Mouse (Mus musculus) thymus, postnatal 36 days (tissue): ENCODE data around the gene Hyal3.
A peak's percentile ranks its signal among the peaks of the same experiment; 100 is the strongest.

Experiments
- DNase-seq, 2 experiments: peaks; one replicate each; pipeline ENCODE4 v3.0.0; 2022; ENCODE audit warnings: mixed read lengths in 2 of 2

Hyal3 gene

DNA sequence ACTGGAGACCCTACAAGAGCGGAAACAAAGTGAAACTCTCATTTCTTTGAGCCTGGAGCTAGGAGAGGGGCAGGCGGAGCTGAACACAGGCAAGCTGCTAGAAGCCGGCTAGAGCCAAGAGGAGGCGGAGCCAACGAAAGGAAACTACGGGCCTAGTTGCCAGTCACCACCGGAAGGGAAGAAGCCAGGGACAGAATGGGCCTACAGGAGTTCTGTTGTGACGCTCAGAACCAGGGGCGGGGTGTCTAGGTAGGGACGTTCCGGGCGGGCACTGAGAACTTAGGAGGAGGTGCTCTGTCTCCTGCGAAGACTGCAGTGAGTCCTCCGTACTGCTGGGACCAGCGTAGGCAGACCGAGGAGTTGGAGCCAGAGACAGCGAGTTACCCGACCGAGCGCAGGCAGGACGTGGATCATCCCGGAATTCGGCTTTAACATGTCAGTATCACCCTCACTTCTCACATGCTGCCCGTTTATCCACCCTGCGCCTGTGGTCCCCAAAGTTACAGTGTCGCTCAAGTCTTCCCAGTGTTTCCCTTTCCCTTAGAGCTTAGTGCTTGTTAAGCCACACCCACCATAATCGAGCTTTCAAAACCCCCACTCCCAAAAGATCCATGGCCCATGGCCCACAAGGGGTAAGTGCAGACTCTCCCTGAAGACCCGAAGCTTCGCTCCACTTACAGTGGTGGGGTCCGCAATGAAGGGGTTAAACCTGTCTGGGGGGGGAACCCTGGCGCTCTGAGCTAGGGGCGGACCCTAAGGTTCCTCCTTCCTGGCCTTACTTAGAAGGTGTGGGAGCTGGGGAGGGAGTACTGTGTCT is at the start of gene Hyal3:
Gene Hyal3, plus strand, starts transcription at position 318 of the 817 bp plus-strand sequence.
- DNase-seq, result peak; percentile 83 to 88

DNA sequence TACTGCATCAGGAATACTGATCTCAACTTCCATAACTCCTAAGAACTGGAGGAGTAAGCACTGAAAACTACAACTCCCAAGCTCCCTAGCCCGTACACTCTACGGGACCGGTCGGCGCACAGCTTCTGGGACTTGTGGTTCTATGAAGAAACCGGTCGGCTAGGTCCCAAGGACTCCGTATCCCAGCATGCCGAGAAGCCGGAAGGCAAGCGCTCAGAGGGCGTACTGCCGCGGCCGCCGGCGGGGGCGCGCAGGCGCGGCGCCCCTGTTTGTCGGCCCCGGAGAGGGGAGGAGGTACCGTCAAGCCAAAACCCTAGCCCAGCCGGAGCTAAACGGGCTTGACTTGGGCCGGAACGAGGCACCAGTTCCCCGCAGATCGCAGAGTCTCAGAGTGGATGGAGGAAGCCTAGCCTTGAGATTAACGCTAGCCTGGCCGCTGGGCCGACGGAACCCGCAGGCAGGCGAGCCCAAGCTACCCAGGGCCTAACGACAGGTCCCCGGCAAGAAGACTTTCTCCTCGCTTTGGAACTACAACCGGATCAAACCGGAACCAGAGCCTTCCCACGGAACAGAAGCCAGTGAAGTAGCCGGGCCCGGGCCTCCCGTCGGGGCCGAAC is 46.7 kb upstream of the Hyal3 start, which contains the start of gene Tmem115:
Gene Tmem115, plus strand, starts transcription at position 155 of the 617 bp plus-strand sequence.
- DNase-seq, result peak; percentile 86 to 93

DNA sequence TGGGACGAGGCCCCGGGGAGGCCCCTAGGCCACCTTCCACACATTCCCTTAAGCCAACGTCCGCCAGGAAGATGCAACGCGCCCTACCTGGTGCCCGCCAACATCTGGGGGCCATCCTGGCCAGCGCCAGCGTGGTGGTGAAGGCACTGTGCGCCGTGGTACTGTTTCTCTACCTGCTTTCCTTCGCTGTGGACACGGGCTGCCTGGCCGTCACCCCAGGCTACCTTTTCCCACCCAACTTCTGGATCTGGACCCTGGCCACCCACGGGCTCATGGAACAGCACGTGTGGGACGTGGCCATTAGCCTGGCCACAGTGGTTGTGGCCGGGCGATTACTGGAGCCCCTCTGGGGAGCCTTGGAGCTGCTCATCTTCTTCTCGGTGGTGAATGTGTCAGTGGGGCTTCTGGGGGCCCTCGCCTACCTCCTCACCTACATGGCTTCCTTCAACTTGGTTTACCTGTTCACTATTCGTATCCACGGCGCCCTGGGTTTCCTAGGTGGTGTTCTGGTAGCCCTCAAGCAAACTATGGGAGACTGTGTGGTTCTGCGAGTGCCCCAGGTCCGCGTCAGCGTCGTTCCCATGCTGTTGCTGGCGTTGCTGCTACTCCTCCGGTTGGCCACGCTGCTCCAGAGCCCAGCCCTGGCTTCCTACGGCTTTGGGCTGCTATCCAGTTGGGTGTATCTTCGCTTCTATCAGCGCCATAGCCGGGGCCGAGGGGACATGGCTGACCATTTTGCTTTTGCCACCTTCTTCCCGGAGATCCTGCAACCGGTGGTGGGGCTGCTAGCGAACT is 46.0 kb upstream of the Hyal3 start:
- DNase-seq, result peak; percentile 30 to 39

DNA sequence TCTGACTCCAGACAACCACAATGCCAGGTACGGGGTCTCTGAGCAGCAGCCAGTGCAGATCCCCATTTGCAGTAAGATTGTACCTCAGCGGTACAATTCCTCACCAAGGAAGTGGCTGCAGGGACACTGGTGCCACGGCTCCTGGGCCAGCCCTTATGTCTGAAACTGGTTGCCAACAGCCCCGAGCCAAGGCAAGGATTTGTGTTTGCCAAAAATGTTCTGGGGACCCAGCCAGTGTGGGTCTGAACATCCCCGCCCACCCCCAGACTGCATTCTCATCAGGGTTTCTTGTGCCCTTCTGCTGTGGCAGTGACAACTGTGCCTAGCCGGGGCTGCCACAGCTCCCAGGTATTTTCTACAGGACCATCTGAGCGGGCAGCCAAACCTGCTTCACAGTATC is 42.4 kb upstream of the Hyal3 start:
- no peak for DNase-seq

DNA sequence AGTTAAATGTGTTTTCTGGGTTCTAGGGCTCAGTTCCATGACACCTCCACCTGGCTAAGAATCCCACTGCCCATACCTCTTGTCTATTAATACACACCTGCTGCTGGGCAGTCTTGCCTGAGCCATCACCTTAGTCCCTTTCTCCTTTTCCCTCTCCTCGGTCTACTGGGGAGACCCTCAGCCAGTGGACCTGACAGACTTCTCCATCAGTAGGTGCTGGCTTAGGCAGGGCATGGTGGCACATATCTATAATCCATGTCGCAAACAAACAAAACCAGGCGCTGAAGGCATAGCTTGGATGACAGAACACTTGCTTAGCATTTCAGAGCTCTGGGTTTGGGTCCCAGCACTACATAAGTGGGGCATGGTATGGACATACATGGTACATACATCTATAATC is 41.9 kb upstream of the Hyal3 start:
- no peak for DNase-seq

DNA sequence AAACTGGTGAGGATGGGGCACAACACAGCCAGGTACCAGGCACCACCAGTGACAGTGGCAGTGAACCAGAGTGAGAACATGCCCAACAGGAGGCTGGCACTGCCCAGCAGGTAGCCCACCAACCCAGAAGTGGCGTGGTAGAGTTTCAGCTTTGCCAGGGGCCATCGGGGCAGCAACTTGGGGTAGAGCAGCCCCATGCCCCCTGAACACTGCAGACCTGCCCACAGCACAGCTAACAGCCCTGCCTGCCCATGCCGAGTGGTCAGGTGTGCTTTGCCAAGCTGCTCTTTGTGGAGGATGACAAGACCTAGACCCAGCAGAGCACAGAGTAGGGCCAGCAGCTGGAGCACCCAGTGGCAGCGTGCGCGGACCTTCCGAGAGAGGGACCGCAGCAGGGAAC is 40.7 kb upstream of the Hyal3 start:
- DNase-seq, result no peak

DNA sequence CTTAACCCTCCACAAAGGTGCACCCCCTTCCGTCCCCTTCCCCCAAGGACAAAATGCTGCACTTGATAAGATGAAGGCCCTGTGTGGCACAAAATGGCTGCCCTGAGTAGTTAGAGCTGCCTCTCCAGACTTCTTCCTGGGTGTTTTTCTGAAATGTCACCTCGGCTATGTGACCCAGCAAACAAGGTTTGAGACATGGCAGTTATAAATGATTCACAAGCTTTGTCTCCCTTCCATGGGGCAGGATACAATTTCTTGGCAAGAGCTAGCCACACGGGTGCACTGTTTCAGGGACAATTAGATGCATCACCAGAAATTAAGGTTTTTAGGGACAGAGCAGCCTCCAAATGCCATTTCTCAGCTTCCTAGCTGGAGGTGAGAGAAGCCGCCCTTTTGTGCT is 40.2 kb upstream of the Hyal3 start:
- no peak for DNase-seq

DNA sequence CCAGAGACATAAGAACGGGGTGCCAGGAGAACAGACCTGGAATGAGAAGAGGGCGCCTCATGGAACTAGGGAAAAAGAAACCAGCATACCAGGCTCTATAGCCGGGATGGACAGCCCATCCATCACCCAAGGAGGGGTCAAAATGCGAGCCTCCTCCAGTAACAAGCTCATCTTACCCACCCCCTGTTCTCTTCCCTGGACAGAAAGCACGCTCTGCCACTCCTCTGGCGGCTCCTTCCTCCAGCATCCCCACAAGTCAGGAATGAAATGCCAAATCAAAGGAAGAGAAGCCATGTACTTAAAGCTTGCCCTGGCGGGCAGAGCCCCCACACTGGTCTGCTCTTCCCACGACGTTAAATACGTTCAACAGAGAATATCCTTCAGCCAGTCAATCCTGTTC is 39.6 kb upstream of the Hyal3 start:
- no peak for DNase-seq

DNA sequence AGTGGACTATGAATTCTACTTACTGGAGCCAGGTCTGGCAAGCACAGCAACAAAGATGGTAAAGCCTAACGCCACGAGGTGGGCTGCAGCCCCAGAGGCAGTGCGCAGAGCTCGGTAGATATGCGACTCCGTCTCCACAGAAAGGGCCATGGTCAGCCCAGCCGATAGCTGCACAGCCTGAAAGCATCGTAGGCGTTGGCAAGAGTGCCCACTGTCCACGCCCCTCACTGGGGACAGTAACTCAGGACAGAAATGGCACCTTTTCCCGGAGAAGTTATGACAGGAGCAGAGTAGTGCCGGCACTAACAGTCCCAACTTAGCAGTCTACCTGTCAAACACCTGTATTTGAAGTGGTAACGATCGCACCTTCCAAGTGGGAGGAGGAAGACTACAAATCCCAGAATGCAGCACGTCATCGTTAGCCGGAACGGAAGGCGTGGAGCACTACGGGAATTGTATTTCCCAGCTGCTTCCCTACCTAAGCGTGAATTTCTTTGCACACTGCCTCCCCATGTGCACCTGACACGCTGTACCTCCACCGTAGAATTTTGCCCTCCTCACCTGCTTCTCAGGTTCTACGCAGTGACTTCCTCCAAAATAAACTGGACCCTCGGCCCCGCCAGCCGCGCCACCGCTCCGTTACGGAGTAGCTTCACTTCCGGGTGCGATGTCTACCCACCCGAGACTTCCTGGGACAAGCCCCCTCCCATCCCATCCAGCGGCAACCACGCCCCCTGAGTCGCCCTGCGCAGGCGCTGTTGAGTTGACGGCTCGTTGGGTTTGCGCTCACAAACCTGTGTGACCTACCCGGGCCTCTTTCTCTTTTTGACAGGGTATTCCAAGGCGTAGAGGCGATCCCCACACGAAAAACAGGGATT is 38.9 kb upstream of the Hyal3 start, which contains the start of the genes Cyb561d2 and Nprl2:
Gene Cyb561d2, minus strand, starts transcription at position 720 of the 878 bp plus-strand sequence.
Gene Nprl2, plus strand, starts transcription at position 753 of the 878 bp plus-strand sequence.
- DNase-seq, result peak; percentile 97

DNA sequence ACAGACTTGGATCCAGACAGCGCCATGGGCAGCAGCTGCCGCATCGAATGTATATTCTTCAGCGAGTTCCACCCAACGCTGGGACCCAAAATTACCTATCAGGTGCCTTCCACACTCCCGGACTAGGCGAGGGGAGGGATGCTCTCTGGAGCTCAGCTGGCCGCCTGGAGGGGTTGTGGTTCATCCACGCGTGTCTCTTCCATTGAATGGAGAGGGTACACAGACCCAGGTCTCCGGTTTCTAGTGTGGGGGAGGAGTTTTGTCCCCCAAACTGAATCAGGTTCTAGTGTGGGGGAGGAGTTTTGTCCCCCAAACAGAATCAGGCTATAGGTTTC is 38.3 kb upstream of the Hyal3 start:
- DNase-seq, result no peak

DNA sequence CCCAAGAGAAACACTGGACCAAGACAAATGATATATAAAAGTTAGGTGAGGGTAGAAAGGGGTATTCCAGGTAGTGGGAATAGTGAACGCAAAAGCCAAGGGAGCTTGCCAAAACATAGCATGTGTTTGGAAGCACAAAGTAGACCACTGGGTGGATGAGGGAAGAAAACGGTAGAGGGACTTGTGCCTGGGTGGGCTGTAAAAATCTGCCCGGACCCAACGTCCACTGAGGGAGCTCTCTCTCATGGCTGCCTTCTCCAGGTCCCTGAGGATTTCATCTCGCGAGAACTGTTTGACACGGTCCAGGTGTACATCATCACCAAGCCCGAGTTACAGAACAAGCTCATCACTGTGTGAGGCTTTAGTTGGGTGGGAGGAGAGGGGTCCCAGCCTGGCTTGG is 37.9 kb upstream of the Hyal3 start:
- DNase-seq, result no peak

DNA sequence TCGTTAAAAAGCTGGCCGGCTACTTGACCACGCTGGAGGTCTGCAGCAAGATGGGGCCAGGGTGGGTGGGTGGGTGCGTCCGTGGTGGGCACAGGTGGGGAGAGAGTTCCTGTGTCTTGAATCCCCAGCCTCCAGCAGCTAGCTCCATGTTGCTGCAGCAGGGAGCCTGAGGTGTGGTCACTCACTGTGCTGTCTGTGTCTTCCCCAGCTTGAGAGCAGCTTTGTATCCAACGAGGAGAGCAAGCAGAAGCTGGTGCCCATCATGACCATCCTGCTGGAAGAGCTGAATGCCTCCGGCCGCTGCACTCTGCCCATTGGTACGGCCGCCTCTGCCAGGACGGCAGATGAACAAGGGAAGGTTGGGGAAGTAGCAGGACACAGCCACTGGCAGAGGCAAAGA is 37.3 kb upstream of the Hyal3 start:
- no peak for DNase-seq

DNA sequence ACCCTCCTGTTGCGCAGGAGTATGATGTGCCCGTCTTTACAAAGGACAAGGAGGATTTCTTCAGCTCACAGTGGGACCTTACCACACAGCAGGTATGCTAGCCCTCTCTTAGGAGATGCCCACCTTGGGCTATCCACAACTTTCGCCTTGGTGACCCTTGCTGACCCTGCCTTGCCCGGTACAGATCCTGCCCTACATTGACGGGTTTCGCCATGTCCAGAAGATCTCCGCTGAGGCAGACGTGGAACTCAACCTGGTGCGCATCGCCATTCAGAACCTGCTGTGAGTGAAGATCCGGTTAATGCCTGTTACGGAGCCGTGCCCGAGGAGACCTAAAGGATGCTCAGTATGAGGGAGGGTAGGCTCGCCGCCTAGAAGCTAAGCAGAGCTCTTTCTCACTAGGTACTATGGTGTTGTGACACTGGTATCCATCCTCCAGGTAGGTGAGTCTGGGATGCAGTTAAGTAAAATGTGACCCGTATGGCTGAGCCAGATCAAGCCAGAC is 36.4 kb upstream of the Hyal3 start:
- no peak for DNase-seq

DNA sequence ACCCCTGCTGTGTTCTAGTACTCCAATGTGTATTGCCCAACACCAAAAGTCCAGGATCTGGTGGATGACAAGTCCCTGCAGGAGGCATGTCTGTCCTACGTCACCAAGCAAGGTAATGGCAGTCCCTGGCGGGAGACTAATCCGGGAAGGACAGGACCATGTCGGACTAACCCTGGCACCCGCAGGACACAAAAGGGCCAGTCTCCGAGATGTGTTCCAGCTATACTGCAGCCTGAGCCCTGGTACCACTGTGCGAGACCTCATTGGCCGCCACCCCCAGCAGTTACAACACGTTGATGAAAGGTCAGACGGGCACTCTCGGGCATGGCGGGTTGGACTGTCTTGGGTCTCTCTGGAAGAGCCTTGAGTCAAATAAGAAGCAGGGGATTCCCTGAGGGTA is 35.9 kb upstream of the Hyal3 start:
- no peak for DNase-seq

DNA sequence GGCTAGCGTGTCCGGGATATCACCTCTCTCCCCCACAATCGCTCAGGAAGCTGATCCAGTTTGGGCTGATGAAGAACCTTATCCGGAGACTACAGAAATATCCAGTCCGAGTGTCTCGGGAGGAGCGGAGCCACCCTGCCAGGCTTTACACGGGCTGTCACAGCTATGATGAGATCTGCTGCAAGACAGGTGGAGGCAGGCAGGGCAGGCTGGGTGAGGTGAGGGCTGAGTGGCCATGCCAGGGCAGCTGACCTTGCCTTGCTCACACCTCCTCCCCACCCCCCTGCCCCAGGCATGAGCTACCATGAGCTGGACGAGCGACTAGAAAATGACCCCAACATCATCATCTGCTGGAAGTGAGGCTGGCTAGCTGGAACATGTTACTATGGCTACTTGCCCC is 35.4 kb upstream of the Hyal3 start:
- DNase-seq, result no peak

DNA sequence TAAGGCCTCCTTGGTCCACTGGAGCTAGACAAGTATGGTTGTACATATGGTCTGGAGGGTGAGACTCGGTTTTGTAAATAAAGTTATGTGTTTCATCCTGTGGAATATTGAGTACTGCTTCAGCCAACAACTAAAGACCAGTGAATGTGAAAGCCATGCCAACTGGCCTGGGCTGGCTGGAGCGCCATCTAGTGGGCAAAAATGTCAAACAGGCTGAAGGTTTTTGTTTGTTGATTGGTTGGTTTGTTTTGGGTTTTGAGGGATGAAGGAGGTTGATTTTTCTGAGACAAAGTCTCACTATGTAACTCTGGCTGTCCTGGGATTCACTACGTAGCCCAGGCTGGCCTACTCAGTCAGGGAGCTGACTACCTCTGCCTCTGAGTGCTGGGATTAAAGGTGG is 35.0 kb upstream of the Hyal3 start:
- DNase-seq, result peak; percentile 66 to 72

DNA sequence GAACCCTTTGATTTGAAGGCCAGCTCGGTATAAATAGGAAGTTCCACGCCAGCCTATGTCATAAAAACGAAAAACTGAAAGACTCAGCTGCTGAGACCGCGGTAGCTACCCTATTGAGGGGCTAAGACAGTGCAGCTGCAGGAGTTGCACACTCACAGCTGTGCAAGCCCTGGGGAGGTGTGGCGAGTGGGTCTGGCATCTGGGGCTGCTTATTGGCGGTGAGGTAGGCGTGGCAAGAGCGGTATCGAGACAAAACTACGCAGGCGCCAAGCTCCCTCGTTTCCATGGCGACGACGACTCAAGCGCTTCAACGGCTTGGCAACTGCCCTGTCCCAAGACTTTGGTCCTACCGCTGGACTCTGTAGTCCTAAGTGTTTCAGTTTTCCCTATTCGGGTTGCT is 33.6 kb upstream of the Hyal3 start, which contains the start of gene Zmynd10:
Gene Zmynd10, plus strand, starts transcription at position 273 of the 400 bp plus-strand sequence.
- peak; percentile 86 to 94 for DNase-seq

DNA sequence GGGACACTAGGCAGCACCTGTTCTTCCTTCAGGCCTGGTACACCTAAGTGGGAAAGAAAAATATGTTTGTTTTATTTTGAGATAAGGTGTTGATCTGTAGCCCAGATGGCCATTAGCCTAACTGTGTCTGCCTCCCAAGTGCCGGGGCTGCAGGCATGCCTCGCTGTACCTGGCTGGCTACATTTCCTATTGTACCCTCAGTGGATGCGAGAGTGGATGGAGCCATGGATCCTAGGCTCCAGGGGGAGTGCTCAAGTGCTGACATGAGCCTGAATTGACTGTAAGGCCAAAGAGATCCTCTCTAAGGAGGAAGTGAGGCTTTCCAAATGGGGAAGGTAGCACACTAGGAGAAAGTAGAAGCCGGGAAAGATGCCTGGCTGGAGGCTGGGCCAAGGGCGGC is 32.7 kb upstream of the Hyal3 start:
- peak in 1 of 2 experiments; percentile 13 for DNase-seq

DNA sequence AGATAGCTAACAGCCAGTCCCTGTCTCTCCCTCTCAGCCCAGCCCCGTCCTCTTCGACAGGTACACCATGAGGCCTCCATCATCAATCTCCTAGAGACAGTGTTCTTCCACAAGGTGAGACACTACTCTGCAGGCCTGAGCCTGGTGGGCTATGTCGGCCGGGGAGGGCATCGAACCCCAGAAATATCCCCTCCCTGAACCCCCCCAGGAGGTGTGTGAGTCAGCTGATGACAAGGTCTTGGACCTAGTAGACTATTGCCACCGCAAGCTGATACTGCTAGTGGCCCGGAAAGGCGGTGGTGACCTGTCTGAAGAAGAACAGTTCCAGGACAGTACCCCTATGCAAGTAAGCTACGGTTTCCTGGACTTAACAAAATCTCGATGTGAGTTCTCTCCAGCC is 31.8 kb upstream of the Hyal3 start:
- DNase-seq, result no peak

DNA sequence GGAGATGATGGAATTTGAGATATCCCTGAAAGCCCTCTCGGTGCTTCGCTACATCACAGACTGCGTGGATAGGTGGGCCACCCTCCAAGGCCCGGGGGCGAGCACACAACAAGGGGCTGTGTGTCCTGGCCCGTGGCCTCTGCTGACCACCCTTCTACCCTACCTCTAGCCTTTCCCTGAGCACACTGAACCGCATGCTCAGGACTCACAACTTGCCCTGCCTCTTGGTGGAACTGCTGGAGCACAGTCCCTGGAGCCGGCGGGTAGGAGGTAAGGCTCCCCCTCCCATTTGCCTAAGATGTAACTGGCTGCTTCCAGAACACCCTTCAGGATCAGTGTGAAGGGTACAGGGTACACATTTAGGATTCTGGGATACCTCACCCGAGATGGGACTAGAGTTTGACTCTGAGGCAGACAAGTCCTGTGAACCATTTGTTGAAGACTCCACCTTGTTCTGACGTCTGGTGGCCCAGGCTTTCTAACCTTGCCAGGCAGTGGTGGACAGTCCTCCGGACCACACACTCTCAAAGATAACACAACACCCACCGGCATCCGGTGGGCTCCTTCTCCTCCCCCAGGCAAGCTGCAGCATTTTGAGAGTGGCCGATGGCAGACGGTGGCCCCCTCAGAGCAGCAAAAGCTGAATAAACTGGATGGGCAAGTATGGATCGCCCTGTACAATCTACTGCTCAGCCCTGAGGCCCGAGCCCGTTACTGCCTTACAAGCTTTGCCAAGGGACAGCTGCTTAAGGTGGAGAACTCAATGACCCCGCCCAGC is 31.1 kb upstream of the Hyal3 start:
- DNase-seq, result no peak

DNA sequence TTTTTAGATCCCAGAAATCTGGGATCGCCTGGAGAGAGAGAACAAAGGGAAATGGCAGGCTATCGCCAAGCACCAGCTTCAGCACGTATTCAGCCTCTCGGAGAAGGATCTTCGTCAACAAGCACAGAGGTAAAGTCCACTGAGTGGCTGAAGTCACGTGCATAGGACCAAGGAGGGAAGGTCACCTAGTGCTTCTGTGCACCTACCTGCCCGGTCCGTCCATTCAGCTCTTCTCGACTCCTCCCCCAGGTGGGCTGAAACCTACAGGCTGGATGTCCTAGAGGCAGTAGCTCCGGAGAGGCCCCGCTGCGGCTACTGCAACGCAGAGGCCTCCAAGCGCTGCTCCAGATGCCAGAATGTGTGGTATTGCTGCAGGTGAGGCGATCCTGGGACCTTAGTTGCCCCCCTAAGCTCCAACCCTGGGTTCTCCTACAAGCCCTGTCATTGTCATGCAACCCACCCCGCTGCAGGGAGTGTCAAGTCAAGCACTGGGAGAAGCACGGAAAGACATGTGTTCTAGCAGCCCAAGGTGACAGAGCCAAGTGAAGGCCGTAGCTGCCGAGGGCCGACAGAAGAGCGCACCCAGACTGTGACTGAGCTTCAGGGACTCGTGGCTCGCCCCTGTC is 30.0 kb upstream of the Hyal3 start:
- DNase-seq, result no peak
